Mouse (Mus musculus) kidney, embryonic 15.5 days (tissue): ENCODE measurements around the gene Gnaz. TPM values are rescaled to one million over a fixed set of nuclear protein-coding genes. Genes with fewer than 3 reads are reported as not detected.

ENCODE experiments used
- polyA plus RNA-seq: library from polyadenylated mRNA; unstranded; fragments of >200 nt; fragmentation: Nextera tagmentation; extraction: Ambion mirVana; gene quantifications from 2 replicates; pipeline ENCODE4 v1.2.1, GENCODE M21; 2015

The Gnaz gene
- polyA plus RNA-seq, 1 experiment from 2014 or later, result 6.7 TPM

Other genes with a start within 250 kb of the Gnaz start
- gene Rsph14, start 65.4 kb downstream of the Gnaz start, polyA plus RNA-seq, result not detected in 2 replicates
- gene Rab36, start 69.9 kb downstream of the Gnaz start, polyA plus RNA-seq, result 9.3 and 12.8 TPM in 2 replicates
- 6.0 and 6.6 TPM in 2 replicates for gene Bcr, start 93.4 kb downstream of the Gnaz start, polyA plus RNA-seq
- gene Specc1l, start 244.9 kb downstream of the Gnaz start, polyA plus RNA-seq, result 31.0 and 34.1 TPM in 2 replicates